Mouse (Mus musculus): ENCODE results near the gene St7. TPM values are rescaled to one million over a fixed set of nuclear protein-coding genes. Genes with fewer than 3 reads are reported as not detected.

St7 gene
- 12.6 and 18.8 TPM in 2 replicates for polyA plus RNA-seq (2011; ENCODE audit: insufficient read depth, insufficient read length, low replicate concordance, missing spikeins)

DNA sequence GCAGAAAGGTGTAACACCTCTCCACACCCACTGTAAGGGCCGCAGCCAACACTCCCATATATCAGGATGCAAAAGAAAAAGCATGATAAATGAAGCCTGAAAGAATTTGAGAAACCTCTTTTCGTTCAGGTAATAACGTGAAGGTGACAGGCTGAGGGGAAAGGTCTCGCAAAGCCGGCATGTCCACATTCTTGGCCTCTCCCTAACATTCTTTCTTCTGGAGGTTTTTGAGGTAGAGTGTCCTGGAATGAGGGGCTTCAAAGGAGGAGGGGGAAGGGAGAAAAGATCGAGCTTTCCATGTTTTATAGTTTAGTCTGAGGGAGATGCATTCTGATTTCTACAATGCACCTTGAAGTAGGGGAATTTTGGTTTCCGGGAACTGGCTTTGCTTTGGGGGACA, at the start of gene St7:
Gene St7, plus strand, starts transcription at position 287 of the 400 bp plus-strand sequence.
- Histone ChIP-seq H3K4me3 (replicated peaks; ENCODE audit: control insufficient read depth, low read depth, low read length) (peak within 1 kb of the TSS; percentile 94), H3K27ac (ENCODE audit: control insufficient read depth, insufficient read depth, low read depth, low read length, poor library complexity) (peak within 1 kb of the TSS; percentile 75), H3K4me1 (ENCODE audit: control insufficient read depth, insufficient read depth, low read length) (peaks cover 1% of the 10 kb centered on the region; the same call in 1 of the 2 replicates)
- 88% methylated on average over 7 of the region's 7 CpGs for WGBS
- TF ChIP-seq CTCF (IDR thresholded peaks at IDR 0.05; ENCODE audit: control insufficient read depth, insufficient read depth, low read length) = no peak
- TF ChIP-seq POLR2A (IDR thresholded peaks at IDR 0.05; ENCODE audit: borderline replicate concordance, control insufficient read depth, low read depth, low read length) = no peak

DNA sequence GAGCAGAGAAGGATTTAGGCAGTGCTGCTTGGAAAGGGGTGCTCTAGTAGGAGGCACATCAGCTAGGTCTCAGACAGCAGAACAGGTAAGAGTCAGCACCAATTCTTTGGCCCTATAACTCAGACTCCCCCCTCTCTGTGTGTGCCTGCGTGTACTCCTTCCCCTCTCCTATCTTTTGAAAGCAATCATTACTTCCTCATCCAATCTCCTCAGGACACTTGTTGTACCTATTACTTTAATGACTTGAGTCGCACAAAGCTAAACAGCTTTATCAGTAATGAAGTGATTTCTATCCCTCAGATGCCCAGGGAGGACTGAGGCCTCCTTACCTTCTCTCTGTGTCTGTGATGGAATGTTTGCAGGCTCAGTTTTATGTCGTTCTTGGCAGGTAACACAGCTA, 46.6 kb upstream of the St7 start:
- no peak overlapping the region for H3K27ac ChIP-seq (ENCODE audit: control insufficient read depth, insufficient read depth, low read depth, low read length, poor library complexity)
- TF ChIP-seq CTCF (IDR thresholded peaks at IDR 0.05; ENCODE audit: control insufficient read depth, insufficient read depth, low read length) = no peak
- no peak for TF ChIP-seq POLR2A (IDR thresholded peaks at IDR 0.05; ENCODE audit: borderline replicate concordance, control insufficient read depth, low read depth, low read length)
- no peak overlapping the region for H3K4me3 ChIP-seq (replicated peaks; ENCODE audit: control insufficient read depth, low read depth, low read length)
- H3K4me1 ChIP-seq (ENCODE audit: control insufficient read depth, insufficient read depth, low read length) = peaks cover 2% of the 10 kb centered on the region; the same call in 1 of the 2 replicates
- 24% methylated on average over 3 of the region's 3 CpGs for WGBS

DNA sequence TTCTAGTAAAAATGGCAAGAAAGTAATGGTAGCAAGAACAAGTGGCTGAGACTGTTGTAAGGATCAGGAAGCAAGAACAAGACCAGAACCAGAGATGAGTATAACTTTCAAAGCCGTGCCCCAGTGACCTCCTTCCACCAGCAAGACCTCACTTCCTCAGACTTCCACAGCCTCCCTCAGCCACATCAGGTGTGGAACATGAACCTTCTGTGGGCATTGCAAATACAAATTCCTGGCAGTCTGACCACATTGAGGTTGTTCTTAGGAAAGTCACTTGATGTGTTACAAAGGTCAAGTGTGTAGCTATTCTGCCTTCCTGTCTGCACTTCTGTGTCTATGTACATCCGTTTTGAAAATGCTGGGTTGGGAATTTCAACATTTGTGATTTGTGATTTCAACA, 40.6 kb upstream of the St7 start:
- TF ChIP-seq POLR2A (IDR thresholded peaks at IDR 0.05; ENCODE audit: borderline replicate concordance, control insufficient read depth, low read depth, low read length) (no peak), CTCF (IDR thresholded peaks at IDR 0.05; ENCODE audit: control insufficient read depth, insufficient read depth, low read length) (no peak)
- Histone ChIP-seq H3K4me1 (ENCODE audit: control insufficient read depth, insufficient read depth, low read length) (peaks cover 2% of the 10 kb centered on the region; the same call in 1 of the 2 replicates), H3K27ac (ENCODE audit: control insufficient read depth, insufficient read depth, low read depth, low read length, poor library complexity) (no peak overlapping the region), H3K4me3 (replicated peaks; ENCODE audit: control insufficient read depth, low read depth, low read length) (no peak overlapping the region)
- WGBS = 36% methylated on average over 2 of the region's 2 CpGs

DNA sequence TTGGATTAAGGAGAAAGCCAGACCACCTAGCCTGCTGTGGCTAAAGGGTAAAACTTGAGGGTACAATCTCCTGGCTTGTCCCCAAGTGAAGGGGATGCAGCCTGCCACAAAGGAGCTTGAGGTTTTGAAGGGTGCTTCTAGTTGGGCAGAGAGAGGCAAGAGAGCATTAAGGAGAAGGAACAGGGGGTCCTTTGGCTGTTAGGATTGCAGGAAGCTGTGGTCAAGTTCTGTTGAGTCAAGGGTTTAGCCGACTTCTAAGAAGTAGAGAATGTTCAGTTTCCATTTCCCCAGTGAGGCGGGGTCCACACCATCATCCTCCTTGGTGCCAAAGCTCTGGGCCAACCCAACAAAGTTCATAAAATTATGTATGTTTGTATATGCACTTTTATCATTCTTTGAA, 37.7 kb upstream of the St7 start:
- H3K27ac ChIP-seq (ENCODE audit: control insufficient read depth, insufficient read depth, low read depth, low read length, poor library complexity) = peak overlapping the region; percentile 7; the same call in 1 of the 2 replicates
- 19% methylated on average over 2 of the region's 2 CpGs for WGBS

DNA sequence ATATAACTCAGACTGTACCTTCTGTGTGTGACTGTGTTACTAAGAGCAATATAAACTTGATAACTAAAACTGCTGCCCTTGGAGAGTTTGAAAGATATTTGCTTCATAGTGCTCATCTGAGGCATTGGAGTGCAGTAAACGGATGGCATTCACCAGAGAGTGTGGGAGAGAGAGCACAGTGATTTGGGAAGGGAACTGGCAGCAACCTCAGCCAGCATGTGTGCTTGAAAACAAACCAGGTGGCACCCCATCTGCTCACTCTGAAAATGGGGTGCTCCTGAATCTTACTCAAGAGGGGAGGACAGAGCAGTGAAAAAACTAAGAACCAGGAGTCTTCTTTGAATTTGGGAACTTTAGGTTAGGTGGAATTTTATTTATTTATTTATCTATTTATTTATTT, 35.4 kb upstream of the St7 start:
- Histone ChIP-seq H3K4me3 (replicated peaks; ENCODE audit: control insufficient read depth, low read depth, low read length) (no peak overlapping the region), H3K4me1 (ENCODE audit: control insufficient read depth, insufficient read depth, low read length) (no peaks in the 10 kb centered on the region), H3K27ac (ENCODE audit: control insufficient read depth, insufficient read depth, low read depth, low read length, poor library complexity) (no peak overlapping the region)
- no peak for TF ChIP-seq CTCF (IDR thresholded peaks at IDR 0.05; ENCODE audit: control insufficient read depth, insufficient read depth, low read length)
- TF ChIP-seq POLR2A (IDR thresholded peaks at IDR 0.05; ENCODE audit: borderline replicate concordance, control insufficient read depth, low read depth, low read length) = no peak
- 93% methylated on average over 1 of the region's 1 CpGs for WGBS

More for the DNA sequence above, 37.7 kb upstream of the St7 start:
- Histone ChIP-seq H3K4me3 (replicated peaks; ENCODE audit: control insufficient read depth, low read depth, low read length) (no peak overlapping the region), H3K4me1 (ENCODE audit: control insufficient read depth, insufficient read depth, low read length) (peaks cover 2% of the 10 kb centered on the region; the same call in 1 of the 2 replicates)
- TF ChIP-seq POLR2A (IDR thresholded peaks at IDR 0.05; ENCODE audit: borderline replicate concordance, control insufficient read depth, low read depth, low read length) = no peak
- no peak for TF ChIP-seq CTCF (IDR thresholded peaks at IDR 0.05; ENCODE audit: control insufficient read depth, insufficient read depth, low read length)

DNA sequence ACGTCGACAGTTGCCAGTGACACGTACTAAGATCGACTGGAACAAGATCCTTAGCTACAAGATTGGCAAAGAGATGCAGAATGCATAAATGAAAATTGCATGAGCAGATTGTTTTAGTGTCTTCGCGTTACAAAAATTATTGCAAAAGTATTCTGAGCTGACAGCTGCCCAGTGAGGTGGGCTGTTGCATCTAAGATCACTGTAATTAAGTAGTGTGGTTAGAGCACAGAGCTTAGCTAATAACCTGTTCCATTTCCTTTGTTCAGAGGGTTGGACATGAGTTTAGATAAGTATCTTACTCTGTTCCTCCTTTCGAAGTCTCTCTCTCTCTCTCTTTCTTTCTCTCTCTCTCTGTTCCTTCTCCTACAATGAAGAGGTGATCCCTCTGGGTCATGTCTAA, 27.4 kb upstream of the St7 start:
- 56% methylated on average over 7 of the region's 7 CpGs for WGBS
- TF ChIP-seq POLR2A (IDR thresholded peaks at IDR 0.05; ENCODE audit: borderline replicate concordance, control insufficient read depth, low read depth, low read length) (no peak), CTCF (IDR thresholded peaks at IDR 0.05; ENCODE audit: control insufficient read depth, insufficient read depth, low read length) (no peak)
- Histone ChIP-seq H3K4me3 (replicated peaks; ENCODE audit: control insufficient read depth, low read depth, low read length) (no peak overlapping the region), H3K4me1 (ENCODE audit: control insufficient read depth, insufficient read depth, low read length) (no peaks in the 10 kb centered on the region), H3K27ac (ENCODE audit: control insufficient read depth, insufficient read depth, low read depth, low read length, poor library complexity) (no peak overlapping the region)

DNA sequence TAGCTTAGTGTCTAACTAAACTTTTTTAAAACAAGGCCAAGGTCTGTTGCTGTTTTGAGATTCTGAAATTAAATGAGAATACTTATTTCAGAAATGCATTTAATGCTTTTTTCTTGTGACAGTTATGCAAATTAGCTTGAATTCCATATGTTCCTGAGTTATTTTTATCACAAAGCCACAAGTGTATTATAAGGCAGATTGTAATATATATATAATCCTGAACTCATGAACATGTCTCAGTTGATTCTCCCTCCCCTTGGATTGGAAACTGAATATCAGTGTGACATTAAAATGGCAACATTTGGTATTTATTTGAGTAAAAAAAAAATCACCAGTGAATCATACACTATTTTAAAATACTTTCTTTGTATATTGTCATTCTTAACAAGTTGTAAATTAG, 26.7 kb upstream of the St7 start:
- H3K4me3 ChIP-seq (replicated peaks; ENCODE audit: control insufficient read depth, low read depth, low read length) = no peak overlapping the region
- no peak overlapping the region for H3K27ac ChIP-seq (ENCODE audit: control insufficient read depth, insufficient read depth, low read depth, low read length, poor library complexity)
- TF ChIP-seq POLR2A (IDR thresholded peaks at IDR 0.05; ENCODE audit: borderline replicate concordance, control insufficient read depth, low read depth, low read length) (no peak), CTCF (IDR thresholded peaks at IDR 0.05; ENCODE audit: control insufficient read depth, insufficient read depth, low read length) (no peak)
- H3K4me1 ChIP-seq (ENCODE audit: control insufficient read depth, insufficient read depth, low read length) = no peaks in the 10 kb centered on the region

DNA sequence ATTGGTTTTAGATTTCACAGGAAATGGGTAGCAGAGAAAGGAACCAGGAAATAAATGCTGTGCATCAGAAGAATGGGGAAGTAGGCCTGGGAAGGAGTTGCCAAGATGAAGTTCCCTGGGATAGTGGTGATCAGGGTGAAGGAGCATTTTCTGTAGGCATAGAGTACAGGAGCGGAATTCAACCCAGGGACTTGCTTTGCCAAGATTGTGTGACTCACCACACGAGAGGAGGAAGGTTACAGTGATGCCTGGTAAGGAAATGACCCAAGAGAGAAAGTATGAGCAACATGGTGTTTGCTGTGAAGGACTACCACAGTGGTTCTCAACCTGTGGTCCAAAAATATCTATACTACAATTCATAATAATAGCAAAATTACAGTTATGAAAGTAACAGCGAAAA, 24.9 kb upstream of the St7 start:
- Histone ChIP-seq H3K4me1 (ENCODE audit: control insufficient read depth, insufficient read depth, low read length) (no peaks in the 10 kb centered on the region), H3K4me3 (replicated peaks; ENCODE audit: control insufficient read depth, low read depth, low read length) (no peak overlapping the region), H3K27ac (ENCODE audit: control insufficient read depth, insufficient read depth, low read depth, low read length, poor library complexity) (no peak overlapping the region)
- TF ChIP-seq POLR2A (IDR thresholded peaks at IDR 0.05; ENCODE audit: borderline replicate concordance, control insufficient read depth, low read depth, low read length) (no peak), CTCF (IDR thresholded peaks at IDR 0.05; ENCODE audit: control insufficient read depth, insufficient read depth, low read length) (no peak)
- 74% methylated on average over 3 of the region's 3 CpGs for WGBS

DNA sequence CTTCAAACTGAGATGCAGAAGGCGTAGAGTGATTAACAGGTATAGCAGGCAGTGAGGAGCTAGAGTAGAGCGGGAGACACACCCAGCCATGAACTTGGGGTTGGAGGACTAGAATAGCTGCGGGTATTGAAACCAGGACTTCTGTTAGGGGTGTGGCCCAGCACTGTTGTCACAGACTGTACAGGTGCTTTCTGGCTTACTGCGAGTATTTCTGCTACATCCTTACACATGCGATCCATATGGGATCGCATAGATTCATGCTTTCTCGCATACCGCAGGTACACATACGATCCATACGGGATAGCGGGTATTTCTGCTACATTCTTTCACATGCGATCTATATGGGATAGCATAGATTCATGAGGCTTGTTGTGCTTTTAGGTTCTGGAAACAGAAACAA, 24.4 kb upstream of the St7 start:
- H3K4me3 ChIP-seq (replicated peaks; ENCODE audit: control insufficient read depth, low read depth, low read length) = no peak overlapping the region
- WGBS = 93% methylated on average over 12 of the region's 12 CpGs
- TF ChIP-seq POLR2A (IDR thresholded peaks at IDR 0.05; ENCODE audit: borderline replicate concordance, control insufficient read depth, low read depth, low read length) (no peak), CTCF (IDR thresholded peaks at IDR 0.05; ENCODE audit: control insufficient read depth, insufficient read depth, low read length) (no peak)
- H3K4me1 ChIP-seq (ENCODE audit: control insufficient read depth, insufficient read depth, low read length) = no peaks in the 10 kb centered on the region
- no peak overlapping the region for H3K27ac ChIP-seq (ENCODE audit: control insufficient read depth, insufficient read depth, low read depth, low read length, poor library complexity)
